Mouse (Mus musculus) right cerebral cortex, postnatal 36 days (tissue): ENCODE measurements at regions not wholly inside any gene's neighbourhood (a gene's known extent, or its start where the extent isn't known, plus 50 kb on each side); places are given as distances from the start of the nearest gene placed in this dataset.
"Not testable (repeated sequence)": the region's sequence is repeated elsewhere in the genome, so short reads cannot be mapped to it uniquely, and the experiment has no call there.

ENCODE experiments used
- DNase-seq, 2 experiments: peaks; one replicate each; pipeline ENCODE4 v3.0.0; 2022; ENCODE audit warnings: low spot score in 2 of 2, mixed read lengths in 1 of 2

GRCm38 (mm10) chr5:82733707-82734106 lies 621.3 kb downstream of the Tecrl start:
- no peak for DNase-seq

- peak in 1 of 2 experiments; percentile 25 for DNase-seq
These were observed 626.8 kb downstream of the Tecrl start for GRCm38 (mm10) chr5:82728240-82728639.

GRCm38 (mm10) chr5:82727250-82728003 lies 627.6 kb downstream of the Tecrl start:
- DNase-seq = no peak

GRCm38 (mm10) chr5:82715705-82716104 lies 639.3 kb downstream of the Tecrl start:
- no peak for DNase-seq

- not testable (repeated sequence) for DNase-seq
These were observed 655.3 kb downstream of the Tecrl start for GRCm38 (mm10) chr5:82699666-82700065.

- no peak for DNase-seq
These were observed 656.1 kb downstream of the Tecrl start for GRCm38 (mm10) chr5:82698942-82699341.

- DNase-seq = no peak
These were observed 671.6 kb downstream of the Tecrl start for GRCm38 (mm10) chr5:82683437-82683836.

GRCm38 (mm10) chr5:82664121-82664520 lies 690.9 kb downstream of the Tecrl start:
- no peak for DNase-seq

- DNase-seq = not testable (repeated sequence)
These were observed 701.4 kb downstream of the Tecrl start for GRCm38 (mm10) chr5:82653637-82654036.

- DNase-seq = no peak
These were observed 734.9 kb downstream of the Tecrl start for GRCm38 (mm10) chr5:82620056-82620455.
